Mouse (Mus musculus) layer of hippocampus, adult 9-11 months (tissue): ENCODE data around the gene Ctnna3.
"Not testable (repeated sequence)": the region's sequence is repeated elsewhere in the genome, so short reads cannot be mapped to it uniquely, and the experiment has no call there.

Experiments used
- DNase-seq: peaks from one replicate; pipeline ENCODE4 v3.0.0; 2022

Gene Ctnna3

GRCm38 (mm10) chr10:63427146-63427545, 2.8 kb upstream of the Ctnna3 start:
- no peak for DNase-seq

- DNase-seq: no peak
Observed at GRCm38 (mm10) chr10:63428243-63429022, 1.5 kb upstream of the Ctnna3 start.

- DNase-seq: no peak
Observed at GRCm38 (mm10) chr10:63429023-63429340, 916 bp upstream of the Ctnna3 start.

GRCm38 (mm10) chr10:63429380-63429779, 518 bp upstream of the Ctnna3 start:
- DNase-seq: peak; percentile 97

GRCm38 (mm10) chr10:63431221-63431736, 1.4 kb downstream of the Ctnna3 start:
- no peak for DNase-seq

- DNase-seq: no peak
Observed at GRCm38 (mm10) chr10:63432099-63432498, 2.2 kb downstream of the Ctnna3 start.

- DNase-seq: no peak
Observed at GRCm38 (mm10) chr10:63432887-63433286, 3.0 kb downstream of the Ctnna3 start.

GRCm38 (mm10) chr10:63438736-63439262, 8.9 kb downstream of the Ctnna3 start:
- no peak for DNase-seq

GRCm38 (mm10) chr10:63439694-63440228, 9.9 kb downstream of the Ctnna3 start:
- no peak for DNase-seq

- DNase-seq: not testable (repeated sequence)
Observed at GRCm38 (mm10) chr10:63444602-63445387, 14.9 kb downstream of the Ctnna3 start.

- DNase-seq: no peak
Observed at GRCm38 (mm10) chr10:63453926-63454325, 24.0 kb downstream of the Ctnna3 start.

GRCm38 (mm10) chr10:63455110-63455878, 25.4 kb downstream of the Ctnna3 start:
- no peak for DNase-seq

- no peak for DNase-seq
Observed at GRCm38 (mm10) chr10:63457292-63458128, 27.6 kb downstream of the Ctnna3 start.

- DNase-seq: no peak
Observed at GRCm38 (mm10) chr10:63460935-63461334, 31.0 kb downstream of the Ctnna3 start.

GRCm38 (mm10) chr10:63472473-63472872, 42.6 kb downstream of the Ctnna3 start:
- DNase-seq: no peak

- peak; percentile 20 for DNase-seq
Observed at GRCm38 (mm10) chr10:63476167-63476647, 46.3 kb downstream of the Ctnna3 start.

- DNase-seq: no peak
Observed at GRCm38 (mm10) chr10:63478946-63479345, 49.0 kb downstream of the Ctnna3 start.

GRCm38 (mm10) chr10:63480066-63480465, 50.2 kb downstream of the Ctnna3 start:
- peak; percentile 37 for DNase-seq

- DNase-seq: no peak
Observed at GRCm38 (mm10) chr10:63488346-63488745, 58.4 kb downstream of the Ctnna3 start.

GRCm38 (mm10) chr10:63523956-63524355, 94.1 kb downstream of the Ctnna3 start:
- no peak for DNase-seq

GRCm38 (mm10) chr10:63526027-63526426, 96.1 kb downstream of the Ctnna3 start:
- no peak for DNase-seq

GRCm38 (mm10) chr10:63532381-63532780, 102.5 kb downstream of the Ctnna3 start:
- no peak for DNase-seq
